Mouse (Mus musculus) neural tube, embryonic 12.5 days (tissue): Measurements from ENCODE around the gene Sfn. TPM values are rescaled to one million over a fixed set of nuclear protein-coding genes. Genes with fewer than 3 reads are reported as not detected.
"Not testable (repeated sequence)": the region's sequence is repeated elsewhere in the genome, so short reads cannot be mapped to it uniquely, and the experiment has no call there.

Experiments
- ATAC-seq: fragments of 200-750 bp; cut with Nextera tagmentation; 2 replicates; pipeline ENCODE4 v1.8.0; 2017; ENCODE audit warnings: low read depth, mild to moderate bottlenecking, moderate TSS enrichment, moderate library complexity; ENCODE audit not compliant: low FRiP score
- H3K27ac ChIP-seq: fragments of 300-500 bp; sonication (generic); 2 replicates; pipeline ENCODE4 v1.5.1; 2016
- H3K27me3 ChIP-seq: fragments of 300-500 bp; sonication (generic); replicated peaks from 2 replicates; pipeline ENCODE4 v1.6.1; 2016; ENCODE audit warnings: mild to moderate bottlenecking
- H3K36me3 ChIP-seq: fragments of 300-500 bp; sonication (generic); 2 replicates; pipeline ENCODE4 v1.6.1; 2016; ENCODE audit warnings: mild to moderate bottlenecking
- H3K4me1 ChIP-seq: fragments of 300-500 bp; sonication (generic); 2 replicates; pipeline ENCODE4 v1.6.1; 2016
- H3K4me2 ChIP-seq: fragments of 300-500 bp; sonication (generic); replicated peaks from 2 replicates; pipeline ENCODE4 v1.6.1; 2016; ENCODE audit warnings: mild to moderate bottlenecking
- H3K4me3 ChIP-seq: fragments of 300-500 bp; sonication (generic); 2 replicates; pipeline ENCODE4 v1.5.1; 2016
- H3K9ac ChIP-seq: fragments of 300-500 bp; sonication (generic); 2 replicates; pipeline ENCODE4 v1.6.1; 2016; ENCODE audit warnings: mild to moderate bottlenecking
- H3K9me3 ChIP-seq: fragments of 300-500 bp; sonication (generic); 2 replicates; pipeline ENCODE4 v1.6.1; 2016; ENCODE audit warnings: mild to moderate bottlenecking
- WGBS: fragments of 180-500 bp; shearing (Covaris S2); methylation state at CpG from one replicate; pipeline ENCODE4 v1.1.7; 2016; 5-methylcytosine and 5-hydroxymethylcytosine counted together
- polyA plus RNA-seq: library from polyadenylated mRNA; unstranded; fragments of >200 nt; fragmentation: Nextera tagmentation; extraction: Ambion mirVana; gene quantifications from 2 replicates; pipeline ENCODE4 v1.2.1, GENCODE M21; 2016

The Sfn gene
- polyA plus RNA-seq, result 8.3 and 9.5 TPM in 2 replicates

- H3K4me3 ChIP-seq, result no peak within 1 kb of the TSS
- H3K4me1 ChIP-seq, result peaks cover 16% of the 10 kb centered on the region
- ATAC-seq, result no peak
- H3K9ac ChIP-seq, result no peak within 1 kb of the TSS
- H3K27me3 ChIP-seq, result peaks cover 58% of the 10 kb centered on the region
- peak within 1 kb of the TSS; percentile 16; the same call in 1 of the 2 replicates for H3K4me2 ChIP-seq
- peaks cover 22% of the 10 kb centered on the region for H3K36me3 ChIP-seq
- no peaks in the 10 kb centered on the region for H3K9me3 ChIP-seq
- WGBS, result 2% methylated on average over 16 of the region's 16 CpGs
- H3K27ac ChIP-seq, result no peak within 1 kb of the TSS
Observed at GRCm38 (mm10) chr4:133601721-133602218, at the start of gene Sfn. Sfn (minus strand) TSS chr4:133602168.

GRCm38 (mm10) chr4:133651445-133651844 is 49.5 kb upstream of the Sfn start:
- Histone ChIP-seq H3K9me3 (no peaks in the 10 kb centered on the region), H3K9ac (no peak overlapping the region), H3K27ac (no peak overlapping the region), H3K4me2 (no peak overlapping the region), H3K36me3 (no peaks in the 10 kb centered on the region), H3K4me3 (no peak overlapping the region), H3K27me3 (no peaks in the 10 kb centered on the region), H3K4me1 (0 out of 2 replicates have a peak, but pooled peaks cover 4% of the 10 kb centered on the region)
- 72% methylated on average over 10 of the region's 10 CpGs for WGBS
- no peak for ATAC-seq

- Histone ChIP-seq H3K27me3 (no peaks in the 10 kb centered on the region), H3K36me3 (no peaks in the 10 kb centered on the region), H3K9me3 (no peaks in the 10 kb centered on the region), H3K27ac (no peak within 1 kb of the TSS), H3K9ac (0 out of 2 replicates have a peak within 1 kb of the TSS, but pooled peaks have one; percentile 21), H3K4me3 (peak within 1 kb of the TSS; percentile 19; the same call in 1 of the 2 replicates), H3K4me1 (0 out of 2 replicates have a peak, but pooled peaks cover 4% of the 10 kb centered on the region), H3K4me2 (peak within 1 kb of the TSS; percentile 41; the same call in 1 of the 2 replicates)
- WGBS, result 43% methylated on average over 7 of the region's 7 CpGs
- ATAC-seq, result no peak
Observed at GRCm38 (mm10) chr4:133649989-133650699, 48.2 kb upstream of the Sfn start, which contains the start of gene Zdhhc18. Zdhhc18 (minus strand) TSS chr4:133650154.

- not testable (repeated sequence) for H3K9me3 ChIP-seq, H3K4me2 ChIP-seq, ATAC-seq, H3K27me3 ChIP-seq, H3K36me3 ChIP-seq, H3K9ac ChIP-seq, H3K27ac ChIP-seq, H3K4me3 ChIP-seq, H3K4me1 ChIP-seq
- 88% methylated on average over 5 of the region's 5 CpGs for WGBS
Observed at GRCm38 (mm10) chr4:133649464-133649863, 47.5 kb upstream of the Sfn start.

GRCm38 (mm10) chr4:133645680-133646079 is 43.7 kb upstream of the Sfn start:
- H3K36me3 ChIP-seq, result no peaks in the 10 kb centered on the region
- no peak overlapping the region; the same call in 1 of the 2 replicates for H3K4me3 ChIP-seq

GRCm38 (mm10) chr4:133645195-133645594 is 43.2 kb upstream of the Sfn start:
- no peaks in the 10 kb centered on the region for H3K36me3 ChIP-seq
- H3K9ac ChIP-seq, result no peak overlapping the region
- no peak overlapping the region for H3K4me2 ChIP-seq
- no peak overlapping the region for H3K4me3 ChIP-seq
- H3K4me1 ChIP-seq, result no peaks in the 10 kb centered on the region
- 0 out of 2 replicates have a peak, but pooled peaks cover 7% of the 10 kb centered on the region for H3K9me3 ChIP-seq
- no peak overlapping the region for H3K27ac ChIP-seq
- no peaks in the 10 kb centered on the region for H3K27me3 ChIP-seq
- 83% methylated on average over 3 of the region's 3 CpGs for WGBS
- ATAC-seq, result no peak

More at GRCm38 (mm10) chr4:133645680-133646079, 43.7 kb upstream of the Sfn start:
- 50% methylated on average over 21 of the region's 21 CpGs for WGBS
- Histone ChIP-seq H3K9ac (no peak overlapping the region), H3K4me2 (no peak overlapping the region), H3K27me3 (no peaks in the 10 kb centered on the region), H3K4me1 (no peaks in the 10 kb centered on the region), H3K27ac (no peak overlapping the region), H3K9me3 (0 out of 2 replicates have a peak, but pooled peaks cover 7% of the 10 kb centered on the region)
- no peak for ATAC-seq

GRCm38 (mm10) chr4:133634043-133634410 is 32.1 kb upstream of the Sfn start:
- no peak overlapping the region for H3K4me2 ChIP-seq
- no peak overlapping the region for H3K27ac ChIP-seq
- no peaks in the 10 kb centered on the region for H3K9me3 ChIP-seq
- no peak for ATAC-seq
- peaks cover 18% of the 10 kb centered on the region for H3K4me1 ChIP-seq
- no peaks in the 10 kb centered on the region for H3K27me3 ChIP-seq
- H3K9ac ChIP-seq, result no peak overlapping the region
- WGBS, result 86% methylated on average over 5 of the region's 5 CpGs
- H3K4me3 ChIP-seq, result no peak overlapping the region
- no peaks in the 10 kb centered on the region for H3K36me3 ChIP-seq

GRCm38 (mm10) chr4:133633332-133634042 is 31.5 kb upstream of the Sfn start:
- H3K4me1 ChIP-seq, result peaks cover 18% of the 10 kb centered on the region

GRCm38 (mm10) chr4:133632483-133633327 is 30.7 kb upstream of the Sfn start:
- no peak overlapping the region for H3K27ac ChIP-seq
- H3K4me2 ChIP-seq, result peak overlapping the region; percentile 89
- peak overlapping the region; percentile 88 for H3K9ac ChIP-seq
- H3K4me3 ChIP-seq, result peak overlapping the region; percentile 76
- no peaks in the 10 kb centered on the region for H3K36me3 ChIP-seq
- H3K9me3 ChIP-seq, result no peaks in the 10 kb centered on the region
- H3K27me3 ChIP-seq, result no peaks in the 10 kb centered on the region
- ATAC-seq, result peak; percentile 53
- 1% methylated on average over 61 of the region's 69 CpGs for WGBS
- peaks cover 18% of the 10 kb centered on the region for H3K4me1 ChIP-seq

More at GRCm38 (mm10) chr4:133633332-133634042, 31.5 kb upstream of the Sfn start:
- peak overlapping the region; percentile 88 for H3K9ac ChIP-seq
- peak; percentile 74 for ATAC-seq
- H3K36me3 ChIP-seq, result no peaks in the 10 kb centered on the region
- H3K4me2 ChIP-seq, result peak overlapping the region; percentile 89
- 8% methylated on average over 42 of the region's 47 CpGs for WGBS
- peak overlapping the region; percentile 76 for H3K4me3 ChIP-seq
- H3K27me3 ChIP-seq, result no peaks in the 10 kb centered on the region
- H3K9me3 ChIP-seq, result no peaks in the 10 kb centered on the region
- no peak overlapping the region for H3K27ac ChIP-seq

- Histone ChIP-seq H3K36me3 (peaks cover 2% of the 10 kb centered on the region; the same call in 1 of the 2 replicates), H3K9me3 (no peaks in the 10 kb centered on the region), H3K27me3 (no peaks in the 10 kb centered on the region), H3K9ac (peak overlapping the region; percentile 88), H3K4me1 (peaks cover 18% of the 10 kb centered on the region), H3K4me2 (peak overlapping the region; percentile 89), H3K4me3 (peak overlapping the region; percentile 76), H3K27ac (no peak overlapping the region)
- 46% methylated on average over 9 of the region's 9 CpGs for WGBS
- ATAC-seq, result no peak
Observed at GRCm38 (mm10) chr4:133631769-133632411, 29.9 kb upstream of the Sfn start.
